Mouse (Mus musculus): ENCODE data around the gene Edn1.

GRCm38 (mm10) chr13:42298766-42299165 lies 2.5 kb upstream of the Edn1 start:
- TF ChIP-seq CTCF (conservative IDR thresholded peaks at IDR 0.05; ENCODE audit: insufficient read depth, insufficient read length, low read depth, low read length) (no peak), POLR2A (IDR thresholded peaks at IDR 0.05; ENCODE audit: low read depth, low read length) (no peak)
